Mouse (Mus musculus) hematopoietic stem cell, adult 5-6 weeks (primary cell): ENCODE results near the gene Atp4a. TPM values are rescaled to one million over a fixed set of nuclear protein-coding genes. Genes with fewer than 3 reads are reported as not detected.
A peak's percentile ranks its signal among the peaks of the same experiment; 100 is the strongest.

Source experiments
- ATAC-seq, 2 experiments: fragments of 125-278 bp in 1 of 2; replicated peaks in 1 of 2; 2 replicates each; pipeline ENCODE4 v1.8.0; 2016 to 2017; ENCODE audit warnings: inconsistent platforms in 2 of 2, mild to moderate bottlenecking in 2 of 2, moderate number of reproducible peaks in 2 of 2, low read depth in 1 of 2, moderate TSS enrichment in 1 of 2; ENCODE audit not compliant: low FRiP score in 2 of 2, poor library complexity in 2 of 2, severe bottlenecking in 2 of 2, insufficient read depth in 1 of 2, low TSS enrichment in 1 of 2
- total RNA-seq: library from RNA; stranded (forward); fragments of 172-1452, 232-1000 nt; gene quantifications from 2 replicates; pipeline ENCODE4 v1.2.3, GENCODE M21; 2017

The Atp4a gene
- total RNA-seq, result 0.25 TPM in 1 of 2 replicates, not detected in the other

DNA sequence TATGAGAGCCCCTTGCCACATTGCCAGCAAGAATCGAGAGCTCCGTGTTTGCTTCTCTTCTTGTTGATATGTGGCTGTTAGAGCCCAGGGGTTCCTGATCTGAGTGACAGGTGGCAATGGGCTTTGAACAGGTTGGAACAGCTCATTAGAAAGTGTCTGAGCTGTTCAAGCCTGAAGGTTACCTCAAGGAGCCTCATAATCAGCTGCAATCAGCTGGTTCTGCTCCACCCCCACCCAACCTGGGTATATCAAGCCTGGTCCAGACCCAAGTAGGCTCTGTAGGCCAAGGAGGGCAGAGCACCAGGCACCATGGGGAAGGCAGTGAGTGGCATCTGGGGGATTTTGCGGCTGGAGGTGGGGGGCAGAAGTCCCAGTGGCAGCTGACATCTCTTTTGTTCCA, at the start of gene Atp4a:
Atp4a (plus strand) TSS at position 268 of the 400 bp plus-strand sequence.
- ATAC-seq, result no peak

DNA sequence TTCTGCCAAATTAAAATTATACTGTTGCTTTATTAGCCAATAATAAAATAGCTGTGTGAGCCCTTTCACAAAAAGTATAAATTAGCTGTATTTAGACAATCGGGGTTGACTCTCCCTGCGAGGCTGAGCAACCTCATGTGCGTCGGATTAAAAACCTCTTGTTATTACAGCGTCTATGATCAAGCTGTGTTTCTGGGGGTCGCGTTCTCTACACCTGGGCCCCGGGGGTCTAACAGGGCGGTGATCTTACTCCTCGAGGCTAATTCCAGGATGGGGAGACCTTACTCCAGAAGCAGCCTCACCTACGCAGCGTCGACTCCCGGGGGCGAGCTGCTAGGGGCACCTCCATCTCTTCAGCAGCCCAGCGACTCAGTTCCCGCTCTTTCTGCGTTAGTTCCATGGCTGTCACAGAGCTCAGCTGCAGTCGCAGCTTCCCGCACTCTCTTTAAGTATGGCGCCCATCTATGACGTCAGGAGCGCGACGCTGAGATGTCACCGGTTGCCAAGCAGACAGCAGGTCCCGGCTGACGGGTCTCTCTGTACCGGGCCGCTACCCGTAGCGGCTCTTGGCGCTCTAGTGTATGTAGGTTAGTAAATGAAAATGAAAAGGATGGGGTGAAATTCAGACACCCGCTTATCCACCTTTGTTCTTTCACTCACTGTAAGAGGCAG, 47.3 kb upstream of the Atp4a start, which contains the start of gene Haus5:
Haus5 (minus strand) TSS at position 466 of the 672 bp plus-strand sequence.
- ATAC-seq, result peak; percentile 98 to 99

- ATAC-seq, result no peak; a peak in 1 of 4 replicates
Measured at GRCm38 (mm10) chr7:30665321-30665720, 46.7 kb upstream of the Atp4a start.

DNA sequence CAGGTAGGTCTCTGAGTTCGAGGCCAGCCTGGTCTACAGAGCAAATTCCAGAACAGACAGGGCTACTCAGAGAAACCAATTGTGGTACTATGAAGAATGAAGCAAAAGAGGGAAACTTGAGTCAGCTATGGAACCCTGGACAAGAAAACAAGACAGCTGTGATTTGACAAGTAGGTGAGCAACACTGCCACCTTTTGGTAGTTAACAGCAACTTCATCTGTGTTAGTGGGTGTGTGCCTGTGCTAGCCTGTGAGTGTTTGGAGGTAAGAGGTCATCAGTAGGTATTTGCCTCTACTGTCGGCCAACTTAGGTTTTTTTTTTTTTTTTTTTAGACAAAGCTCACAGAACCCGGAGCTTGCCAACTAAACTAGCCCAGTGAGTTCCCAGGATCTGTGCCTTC, 42.8 kb upstream of the Atp4a start:
- ATAC-seq, result 0 out of 4 replicates have a peak, but pooled peaks have one; percentile 31 to 50

- no peak for ATAC-seq
Measured at GRCm38 (mm10) chr7:30671480-30671879, 40.5 kb upstream of the Atp4a start, which contains the start of gene Pmis2. Gene Pmis2 (minus strand): TSS chr7:30671605.

GRCm38 (mm10) chr7:30678263-30678975, 33.6 kb upstream of the Atp4a start:
- ATAC-seq, result no peak

- no peak for ATAC-seq
Measured at GRCm38 (mm10) chr7:30681897-30682296, 30.1 kb upstream of the Atp4a start.

- no peak for ATAC-seq
Measured at GRCm38 (mm10) chr7:30683425-30683824, 28.6 kb upstream of the Atp4a start.

DNA sequence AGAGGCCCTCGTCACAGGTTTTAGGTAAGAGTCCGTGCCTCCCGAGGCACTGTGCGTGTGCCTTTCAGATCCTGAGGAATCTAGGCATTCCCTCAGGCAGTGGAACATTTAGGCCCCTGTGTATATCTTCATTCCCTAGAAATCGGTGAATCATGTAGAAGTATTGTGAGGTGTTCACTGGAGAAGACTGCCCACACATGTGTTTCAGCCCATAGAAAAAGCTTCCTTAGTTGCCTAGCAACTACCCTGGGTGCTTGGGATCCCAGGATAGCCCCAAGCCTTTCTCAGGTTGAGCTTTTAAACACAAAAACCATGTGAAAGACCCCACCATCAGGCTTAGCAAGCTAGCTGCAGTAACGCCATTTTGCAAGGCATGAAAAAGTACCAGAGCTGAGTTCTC, 23.7 kb upstream of the Atp4a start:
- ATAC-seq, result no peak

- ATAC-seq, result peak; percentile 97 to 99
Measured at GRCm38 (mm10) chr7:30698101-30698500, 13.9 kb upstream of the Atp4a start.

DNA sequence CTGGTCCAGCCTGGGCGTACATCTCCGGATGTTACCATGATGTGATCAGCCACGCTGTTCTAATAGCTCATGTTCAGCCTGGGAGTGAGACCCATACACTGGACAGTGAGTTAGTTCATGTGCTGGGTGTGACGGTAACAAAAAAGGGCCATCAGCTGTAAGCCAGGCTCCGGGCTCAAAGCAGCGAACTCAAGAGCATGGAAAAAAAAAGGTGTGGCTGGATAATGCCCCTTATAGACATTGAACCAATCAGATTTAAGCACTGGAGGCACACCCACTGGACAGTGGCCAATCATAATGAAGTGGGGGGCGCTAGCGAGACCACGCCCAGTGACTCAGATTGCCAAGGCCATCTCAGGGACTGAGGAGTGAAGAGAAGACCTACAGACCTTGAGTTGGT, 13.4 kb upstream of the Atp4a start, which contains the start of gene 2200002J24Rik:
2200002J24Rik (plus strand) TSS at position 338 of the 400 bp plus-strand sequence.
- peak in 1 of 2 experiments; percentile 17; a peak in 1 of 4 replicates for ATAC-seq

DNA sequence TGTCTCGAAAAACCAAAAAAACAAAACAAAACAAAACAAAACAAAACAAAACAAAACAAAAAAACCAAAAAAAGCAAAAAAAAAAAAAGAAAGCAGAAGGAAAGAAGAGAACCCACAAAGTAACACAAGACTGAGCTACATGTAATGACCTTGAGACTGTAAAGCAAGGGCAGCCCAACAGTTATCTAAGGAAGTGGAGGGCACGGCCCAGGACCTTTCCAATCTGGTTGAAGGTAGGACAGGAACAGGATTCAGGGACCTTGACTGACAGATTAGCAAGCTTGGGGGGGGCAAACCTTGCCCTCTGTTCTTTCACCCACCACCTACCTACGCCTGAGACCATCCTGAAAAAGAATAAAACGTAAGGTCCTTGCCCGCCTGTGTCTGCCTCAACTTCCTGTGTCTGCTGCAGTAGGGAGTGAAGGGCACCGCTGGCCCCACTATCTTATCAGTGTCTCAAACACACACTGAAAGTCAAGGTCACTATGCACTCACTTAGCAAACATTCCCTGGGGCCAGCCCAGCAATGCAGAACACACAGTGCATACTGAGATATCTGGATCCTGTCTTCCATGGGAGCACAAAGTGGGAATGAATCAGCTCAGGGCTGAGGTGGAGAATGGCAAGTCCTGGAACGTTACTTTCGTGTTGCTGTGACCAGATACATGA, 5.7 kb upstream of the Atp4a start:
- no peak for ATAC-seq

GRCm38 (mm10) chr7:30707441-30707840, 4.6 kb upstream of the Atp4a start:
- ATAC-seq, result no peak

DNA sequence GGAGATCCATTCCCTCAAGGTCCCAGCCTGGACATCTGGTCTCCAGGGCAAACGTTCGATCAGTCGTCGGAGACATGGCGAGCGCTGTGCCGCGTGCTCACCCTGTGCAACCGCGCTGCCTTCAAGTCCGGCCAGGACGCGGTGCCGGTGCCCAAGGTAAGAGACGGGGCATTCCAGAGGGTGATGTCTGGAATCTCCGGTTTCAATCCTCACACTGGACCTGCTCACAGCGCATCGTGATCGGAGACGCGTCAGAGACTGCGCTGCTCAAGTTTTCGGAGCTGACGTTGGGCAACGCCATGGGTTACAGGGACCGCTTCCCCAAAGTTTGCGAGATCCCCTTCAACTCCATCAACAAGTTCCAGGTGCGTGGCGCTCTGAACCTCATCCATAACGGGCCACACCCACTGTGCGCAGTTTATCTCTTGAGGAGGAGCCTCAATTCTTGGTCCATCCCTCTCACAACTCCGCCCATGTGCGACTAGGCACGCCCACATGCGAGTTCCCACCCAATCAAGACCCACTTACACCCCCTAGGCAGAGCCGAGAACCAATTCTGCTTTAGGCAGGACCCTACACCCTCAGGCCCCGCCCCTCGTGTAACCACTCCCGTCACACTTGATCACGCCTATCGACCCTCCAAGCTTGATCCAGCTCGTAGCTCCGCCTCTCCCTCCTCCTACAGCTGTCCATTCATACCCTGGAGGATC, 5.2 kb downstream of the Atp4a start:
- peak; percentile 90 to 94 for ATAC-seq

DNA sequence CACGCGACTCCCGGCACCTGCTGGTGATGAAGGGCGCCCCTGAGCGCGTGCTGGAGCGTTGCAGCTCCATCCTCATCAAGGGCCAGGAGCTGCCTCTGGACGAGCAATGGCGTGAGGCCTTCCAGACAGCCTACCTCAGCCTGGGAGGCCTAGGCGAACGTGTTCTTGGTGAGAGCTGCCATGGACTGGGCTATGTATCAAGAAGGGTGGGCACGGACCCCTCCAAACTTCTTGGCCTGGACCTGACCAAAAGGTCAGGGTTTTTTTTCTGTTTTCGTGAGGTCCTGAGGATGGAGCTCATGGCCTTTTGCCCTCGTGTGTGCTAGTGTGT, 5.7 kb downstream of the Atp4a start:
- ATAC-seq, result no peak

DNA sequence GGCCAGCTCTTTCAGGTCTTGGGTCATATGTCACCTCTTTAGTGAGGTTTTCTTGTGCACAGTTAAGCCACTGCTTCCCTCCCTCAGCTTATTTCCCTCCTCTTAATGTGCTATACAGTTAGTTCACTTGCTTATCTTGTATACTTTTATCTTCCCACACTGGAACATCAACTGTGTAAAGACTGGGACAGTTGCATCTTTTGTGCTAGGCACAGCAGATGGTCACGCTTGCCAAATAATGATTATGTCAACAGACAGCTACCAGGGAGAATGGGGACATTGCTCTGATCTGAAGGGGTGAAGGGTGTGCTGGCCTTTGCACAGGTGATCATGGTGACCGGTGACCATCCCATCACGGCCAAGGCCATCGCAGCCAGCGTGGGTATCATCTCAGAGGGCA, 7.7 kb downstream of the Atp4a start:
- no peak for ATAC-seq

DNA sequence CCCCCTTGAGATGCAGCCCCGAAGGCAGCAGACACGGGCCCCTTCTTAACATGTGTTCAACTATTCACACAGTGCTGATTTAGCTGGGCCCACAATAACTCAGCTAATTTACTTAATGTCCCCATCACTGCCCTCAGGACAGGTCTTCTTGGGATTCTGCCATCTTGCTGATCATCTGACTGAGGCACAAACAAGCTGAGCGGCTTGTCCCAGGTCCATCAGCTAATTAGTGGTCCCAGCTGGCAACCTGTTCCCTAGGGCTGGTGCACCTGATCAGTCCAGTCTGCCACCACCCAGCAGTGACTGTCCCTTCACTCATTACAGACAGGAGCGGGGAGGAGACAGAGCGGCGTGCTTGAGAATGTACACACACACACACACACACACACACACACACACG, 9.3 kb downstream of the Atp4a start:
- no peak for ATAC-seq
